Mouse (Mus musculus) urinary bladder, postnatal 36 days (tissue): ENCODE results near the gene Fry.
A peak's percentile ranks its signal among the peaks of the same experiment; 100 is the strongest.

Source experiments
- DNase-seq, 2 experiments: peaks; one replicate each; pipeline ENCODE4 v3.0.0; 2022; ENCODE audit warnings: low spot score in 2 of 2, mixed read lengths in 1 of 2

Fry gene

DNA sequence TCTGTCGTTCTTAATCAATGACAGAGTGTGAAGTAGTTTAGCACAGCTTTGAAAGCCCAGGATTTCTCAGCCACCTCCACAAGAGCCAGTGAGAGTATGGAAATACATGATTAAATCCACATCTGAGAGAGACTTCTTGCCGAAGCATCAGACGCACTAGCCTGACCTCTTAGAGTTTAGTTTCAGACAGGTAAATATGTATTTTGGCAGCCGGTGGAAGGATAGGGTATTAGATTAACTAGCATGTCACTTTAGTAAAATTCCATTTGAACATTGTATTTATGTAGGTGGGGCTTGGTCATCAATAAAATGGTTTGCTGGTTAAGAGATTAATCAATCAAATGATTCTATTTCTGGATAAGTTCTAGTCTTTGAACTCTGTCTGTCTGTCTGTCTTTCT lies 152.0 kb downstream of the Fry start:
- DNase-seq = no peak

DNA sequence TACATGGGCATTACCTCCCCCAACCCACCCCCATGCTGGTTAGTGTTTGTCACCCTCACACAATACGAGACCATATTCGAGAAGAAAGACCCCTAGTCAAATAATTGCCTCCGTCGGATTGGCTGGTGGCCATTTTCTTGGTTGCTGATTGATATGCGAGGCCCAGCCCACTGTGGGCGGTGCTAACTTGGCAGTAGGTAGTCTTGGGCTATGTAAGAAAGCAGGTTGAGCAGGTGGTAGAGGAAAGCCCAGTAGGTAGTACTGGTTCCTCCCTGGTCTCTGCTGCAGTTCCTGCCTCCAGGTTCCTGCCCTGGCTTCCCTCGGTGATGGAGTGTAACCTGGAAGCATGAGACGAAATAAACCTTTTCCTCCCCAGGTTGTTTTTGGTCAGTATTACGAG lies 153.7 kb downstream of the Fry start:
- DNase-seq = no peak

DNA sequence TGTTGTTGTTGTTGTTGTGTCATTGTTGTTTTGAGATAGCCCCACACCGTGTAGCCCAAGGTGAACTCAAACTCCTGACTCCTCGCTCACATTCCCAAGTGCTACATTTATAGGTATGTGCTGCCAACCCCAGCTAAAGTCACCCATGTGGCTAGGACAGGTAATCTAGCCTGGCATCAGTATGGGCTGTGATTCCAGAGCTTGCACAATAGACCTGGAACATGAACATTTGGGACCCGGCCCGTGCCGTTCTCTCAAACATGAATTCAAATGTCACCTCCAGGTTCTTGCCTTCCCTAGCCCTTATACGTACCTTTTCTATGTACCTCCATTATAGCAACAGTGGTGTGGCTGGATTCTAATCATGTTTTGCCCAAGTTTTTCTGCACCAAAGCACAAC lies 156.9 kb downstream of the Fry start:
- DNase-seq = no peak

DNA sequence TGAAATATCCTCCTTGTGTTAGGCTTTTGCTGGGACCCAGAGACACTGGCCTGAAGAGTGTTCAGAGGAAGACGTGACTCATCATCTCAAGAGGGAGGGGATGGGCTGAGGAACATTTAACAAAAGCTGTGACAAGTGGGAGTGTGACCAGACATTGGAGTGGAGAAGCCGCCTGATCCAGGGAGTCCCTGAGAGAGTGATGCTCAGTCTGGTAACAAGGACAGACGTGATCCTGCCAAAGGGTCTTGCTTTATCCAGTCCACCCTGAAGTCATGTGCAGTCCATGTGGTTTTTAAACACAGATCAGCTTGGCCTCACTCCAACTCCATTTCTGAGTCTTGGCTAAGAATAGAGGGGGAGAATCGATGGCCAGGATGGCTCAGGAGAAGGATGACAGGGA lies 158.2 kb downstream of the Fry start:
- no peak for DNase-seq

DNA sequence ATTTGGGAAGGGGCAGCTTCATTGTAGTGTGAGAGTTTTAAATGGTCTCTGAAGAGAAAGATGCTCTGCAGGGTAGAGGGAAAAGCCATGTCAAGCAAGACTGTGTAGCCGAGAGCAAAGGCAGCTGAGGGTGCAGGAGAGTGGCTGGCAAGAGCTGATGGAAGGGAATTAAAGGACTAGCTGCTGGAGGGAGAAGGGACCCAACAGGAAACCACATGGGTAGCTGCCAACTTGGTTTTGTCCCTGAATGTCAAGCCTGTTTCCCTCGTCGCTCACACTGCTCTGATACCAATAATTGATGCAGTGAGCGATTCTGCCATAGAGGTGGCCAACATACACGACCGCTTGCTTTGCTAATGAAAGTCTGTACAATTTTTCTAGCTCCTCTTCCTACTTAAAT lies 160.9 kb downstream of the Fry start:
- no peak for DNase-seq

DNA sequence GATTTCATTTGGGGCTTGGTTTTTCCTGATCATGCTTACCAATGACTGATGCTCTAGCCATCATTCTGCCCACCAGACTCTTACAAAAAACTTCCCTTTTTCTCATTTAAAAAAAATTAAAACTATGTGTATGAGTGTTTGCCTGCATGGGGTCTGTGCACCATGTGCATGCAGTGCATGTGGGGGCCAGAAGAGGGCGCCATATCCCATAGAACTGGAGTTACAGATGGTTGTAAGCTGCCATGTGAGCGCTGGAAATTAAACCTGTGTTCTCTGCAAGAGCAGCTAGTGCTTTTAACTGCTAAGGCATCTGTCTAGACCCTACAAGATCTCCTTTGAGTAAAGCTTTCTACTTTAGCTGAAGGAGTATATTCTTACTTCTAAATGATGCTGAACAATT lies 162.6 kb downstream of the Fry start:
- no peak for DNase-seq

DNA sequence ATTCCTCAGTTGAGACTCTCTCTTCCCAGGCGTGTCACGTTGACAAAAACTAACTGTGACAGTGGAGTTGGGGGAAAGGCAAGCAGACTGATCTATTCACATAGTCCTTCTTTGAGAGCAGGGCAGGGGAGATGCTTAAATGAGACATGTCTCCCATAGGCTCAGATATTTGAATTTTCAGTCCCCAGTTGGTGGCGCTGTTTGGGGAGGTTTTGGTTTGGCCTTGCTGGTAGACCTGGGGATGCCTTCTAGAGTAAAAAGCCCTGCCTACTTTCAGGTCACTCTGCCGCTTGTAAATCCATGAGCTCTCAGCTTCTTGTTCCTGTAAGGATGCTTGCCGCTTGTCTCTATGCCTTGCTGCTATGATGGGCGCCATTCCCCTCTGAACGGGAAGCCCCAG lies 163.6 kb downstream of the Fry start:
- no peak for DNase-seq

DNA sequence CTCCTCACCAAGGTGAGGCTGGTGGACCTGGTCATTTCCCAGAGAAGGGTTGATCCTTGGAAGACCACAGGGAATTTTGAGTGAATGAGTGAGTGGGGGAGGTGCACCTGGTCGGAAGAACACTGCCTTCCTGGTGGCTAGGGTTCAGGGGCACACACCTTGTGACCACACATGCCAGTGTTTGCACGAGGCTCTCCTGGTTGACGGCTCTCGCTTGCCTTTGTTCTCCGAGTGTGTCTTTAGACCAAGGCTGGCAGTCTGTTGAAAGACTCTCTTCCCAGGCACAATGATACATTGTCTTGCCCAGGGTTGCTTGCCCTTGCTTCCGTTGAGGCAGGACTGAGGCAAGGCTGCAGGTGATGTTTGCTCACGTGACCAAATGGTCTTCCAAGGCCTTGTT lies 169.5 kb downstream of the Fry start:
- DNase-seq = no peak

DNA sequence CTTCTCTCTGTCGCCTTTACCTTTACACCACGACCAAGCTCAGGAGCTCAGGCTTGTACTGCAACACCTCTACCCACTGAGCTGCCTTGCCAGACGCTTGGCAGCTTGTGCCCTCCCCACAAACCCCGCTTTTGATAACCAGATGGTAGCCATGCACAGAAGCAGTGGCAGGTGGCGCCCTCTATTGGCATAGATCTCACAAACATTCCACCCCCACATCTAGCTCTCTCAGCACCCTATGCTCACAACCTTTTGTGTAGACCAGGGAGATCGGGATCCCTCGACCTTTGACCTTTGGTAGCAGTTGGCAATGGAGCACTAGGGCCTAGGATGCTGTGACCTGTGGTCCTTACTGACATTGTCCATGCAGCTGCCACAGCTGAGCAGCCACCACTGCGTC lies 171.2 kb downstream of the Fry start:
- no peak for DNase-seq

DNA sequence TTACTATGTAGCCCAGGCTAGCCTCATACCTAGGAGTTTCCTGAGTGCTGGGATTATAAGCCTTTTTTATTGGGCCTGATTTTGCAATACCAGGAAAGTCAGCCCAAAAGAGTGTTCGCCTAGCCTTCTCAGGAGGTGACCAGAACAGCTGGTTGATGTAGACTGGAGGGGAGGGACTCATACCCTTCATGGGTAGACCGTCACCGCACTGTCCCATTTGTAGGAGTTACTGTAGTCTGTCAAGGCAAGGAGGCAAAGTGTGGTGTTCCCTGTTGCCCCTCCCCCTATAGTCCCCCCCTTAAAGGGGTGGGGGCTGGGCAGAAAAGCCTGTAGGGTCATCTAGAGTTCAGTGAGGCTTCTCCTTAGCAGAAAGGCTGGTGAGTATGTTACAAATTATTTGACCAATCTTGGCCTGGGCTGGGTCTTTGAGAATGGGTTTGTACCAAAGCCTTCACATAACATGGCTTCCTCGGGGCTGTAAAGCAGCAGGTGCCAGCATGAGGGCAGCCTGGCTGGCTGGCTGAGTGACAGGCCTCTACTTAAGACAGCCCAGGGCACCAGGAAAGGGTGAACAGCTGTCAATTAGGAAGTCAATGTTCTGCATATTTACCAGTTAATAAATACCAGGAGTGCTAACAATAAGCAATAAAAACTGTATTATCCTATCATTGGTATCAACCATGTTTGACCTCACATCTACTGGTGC lies 172.2 kb downstream of the Fry start:
- no peak for DNase-seq

DNA sequence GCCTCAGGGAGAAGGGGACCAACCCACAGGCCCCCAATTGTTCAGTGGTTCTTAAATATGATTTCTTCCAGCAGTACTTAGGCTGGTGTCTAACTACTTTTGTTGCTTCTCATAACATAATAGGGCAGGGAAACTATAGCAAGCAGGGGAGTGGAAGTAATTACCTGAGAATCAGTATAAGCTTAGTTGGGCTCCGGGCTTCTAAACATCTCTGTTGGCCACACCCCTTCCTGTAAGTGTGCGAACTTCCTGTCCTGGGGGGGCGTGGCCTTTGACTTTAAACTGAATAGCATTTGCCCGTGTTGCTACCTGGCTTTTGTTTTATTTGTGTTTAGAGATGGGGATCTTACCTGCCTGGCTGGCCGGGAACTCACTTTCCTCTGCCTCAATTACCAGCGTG lies 172.8 kb downstream of the Fry start:
- DNase-seq = no peak

DNA sequence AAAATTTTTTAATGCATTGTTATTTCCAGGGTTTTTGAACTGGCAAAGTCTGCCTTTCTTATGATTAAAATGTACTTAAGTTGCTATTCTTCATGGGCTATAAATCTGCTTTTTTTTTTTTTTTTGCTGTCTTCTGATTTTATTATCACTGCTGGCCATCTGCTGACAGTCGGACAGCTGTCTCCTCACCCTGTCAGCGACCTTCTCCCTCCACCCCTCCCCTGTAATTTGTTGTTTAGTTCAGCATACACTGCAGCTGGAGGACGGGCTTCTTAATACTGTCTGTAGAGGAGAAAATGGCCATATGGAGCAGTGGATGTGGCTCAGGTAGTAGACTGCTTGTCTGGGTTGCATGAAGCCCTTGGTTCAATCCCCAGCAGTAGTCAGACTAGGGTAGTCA lies 173.7 kb downstream of the Fry start:
- DNase-seq = no peak

DNA sequence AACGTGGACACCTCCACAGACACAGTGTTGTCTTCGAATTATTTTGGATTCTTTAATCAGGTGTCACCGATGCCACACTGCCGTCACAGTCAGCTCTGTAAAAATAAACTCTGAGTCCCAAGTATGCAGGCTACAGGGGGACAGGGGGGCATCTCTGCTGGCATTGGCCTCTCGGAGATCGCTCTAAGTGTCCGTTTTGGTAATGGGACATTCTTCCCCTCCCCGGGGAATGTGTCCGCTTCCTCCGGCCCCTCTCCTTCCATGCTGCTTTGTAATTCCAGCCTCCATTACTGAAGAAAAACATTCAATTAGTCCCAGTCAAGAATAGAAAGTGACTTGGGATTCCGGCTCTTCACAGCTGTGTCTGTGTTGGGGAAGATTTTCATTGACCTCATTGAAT lies 175.9 kb downstream of the Fry start:
- DNase-seq = no peak

DNA sequence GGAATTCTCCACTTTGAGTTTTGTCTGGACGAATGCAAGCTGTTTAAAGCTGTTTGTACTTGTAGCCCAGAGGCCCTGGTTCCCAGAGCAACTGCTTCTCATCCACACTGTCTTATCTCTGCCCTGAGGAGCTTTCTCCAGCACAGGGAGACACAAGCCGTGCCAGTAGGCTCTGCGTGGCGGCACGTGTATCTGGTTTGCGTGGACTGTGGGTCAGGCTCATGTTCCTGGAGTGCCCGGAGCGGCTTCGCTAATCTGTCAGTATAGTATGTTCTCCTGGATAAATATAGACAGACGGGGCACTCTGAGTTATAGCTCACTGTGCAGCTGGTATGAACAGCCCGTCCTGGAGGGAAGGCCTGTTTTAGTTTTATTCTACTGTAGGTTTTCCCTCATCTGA lies 176.7 kb downstream of the Fry start:
- no peak for DNase-seq

DNA sequence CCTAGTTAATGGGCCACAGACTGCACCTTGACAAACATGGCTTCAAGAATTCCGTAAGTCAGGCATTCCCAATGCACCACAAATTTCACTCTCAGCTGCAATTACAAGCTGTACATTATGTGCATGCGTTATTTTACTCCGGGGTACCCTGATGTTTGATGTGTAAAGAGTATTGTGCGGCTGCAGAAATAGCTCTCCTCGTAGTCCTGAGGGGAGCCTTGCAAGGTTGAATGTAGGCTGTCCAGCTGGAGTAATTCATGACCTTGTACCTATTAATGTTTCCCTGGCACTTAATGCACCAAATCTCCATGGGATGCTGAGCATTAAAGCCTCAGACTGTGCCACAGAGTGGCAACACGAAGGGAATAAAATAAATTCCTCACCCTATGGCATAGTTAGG lies 180.5 kb downstream of the Fry start:
- DNase-seq = no peak

DNA sequence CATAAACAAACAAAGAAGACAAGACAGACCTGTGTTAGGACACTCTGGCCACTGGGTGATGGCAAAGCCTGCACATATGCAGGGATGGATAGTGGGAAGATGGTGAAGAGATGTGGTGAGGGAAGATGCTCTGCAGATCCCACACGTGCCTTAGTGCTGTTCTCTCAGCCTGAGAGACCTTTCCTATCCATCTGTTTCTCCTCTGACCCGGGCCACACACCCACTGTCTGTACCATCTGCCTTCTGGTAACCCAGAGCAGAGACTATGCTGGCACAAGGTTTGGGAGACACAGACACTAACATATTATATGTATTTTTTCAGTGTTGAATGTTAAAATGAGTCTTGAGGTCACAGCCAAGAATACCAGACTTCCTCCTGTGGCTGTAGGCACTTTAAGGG lies 183.7 kb downstream of the Fry start:
- DNase-seq = no peak

DNA sequence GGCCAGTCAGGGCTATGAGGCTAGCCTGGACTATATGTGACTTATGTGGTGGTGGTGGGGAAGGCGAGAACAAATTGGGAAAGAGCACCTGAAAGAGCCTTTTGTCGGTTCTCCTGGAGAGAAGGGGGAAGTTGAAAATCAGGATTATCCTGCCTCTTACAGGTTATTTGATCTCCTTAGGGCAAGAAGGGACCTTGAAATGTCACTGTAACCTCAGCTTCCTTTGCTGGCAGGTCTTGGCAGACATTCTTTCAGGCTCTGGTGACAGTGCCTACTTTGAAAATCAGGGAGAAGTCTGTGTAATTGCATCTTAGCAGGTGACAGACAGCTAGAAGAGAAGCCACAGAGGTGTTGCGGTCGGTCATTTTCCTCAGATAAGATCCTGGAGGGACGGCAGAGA lies 184.6 kb downstream of the Fry start:
- DNase-seq = no peak

DNA sequence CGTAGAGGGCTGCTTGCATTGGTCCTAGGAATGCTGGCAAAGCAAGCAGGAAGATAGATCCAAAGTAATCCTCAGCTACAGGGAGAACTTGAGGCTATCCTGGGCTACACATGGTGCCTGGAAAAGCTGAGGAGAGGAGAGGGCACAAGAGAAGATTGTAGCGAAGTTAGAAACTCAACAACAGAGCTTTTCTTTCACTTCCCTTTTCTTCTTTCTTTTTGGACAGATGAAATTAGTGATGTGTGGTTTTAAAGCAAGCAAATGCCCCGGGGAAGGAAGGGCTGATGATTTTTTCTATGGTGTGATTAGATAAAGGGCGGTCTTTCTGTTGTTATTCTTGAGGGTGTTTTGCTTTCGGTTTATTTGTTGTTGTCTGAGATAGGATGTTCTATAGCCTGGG lies 188.1 kb downstream of the Fry start:
- no peak for DNase-seq

DNA sequence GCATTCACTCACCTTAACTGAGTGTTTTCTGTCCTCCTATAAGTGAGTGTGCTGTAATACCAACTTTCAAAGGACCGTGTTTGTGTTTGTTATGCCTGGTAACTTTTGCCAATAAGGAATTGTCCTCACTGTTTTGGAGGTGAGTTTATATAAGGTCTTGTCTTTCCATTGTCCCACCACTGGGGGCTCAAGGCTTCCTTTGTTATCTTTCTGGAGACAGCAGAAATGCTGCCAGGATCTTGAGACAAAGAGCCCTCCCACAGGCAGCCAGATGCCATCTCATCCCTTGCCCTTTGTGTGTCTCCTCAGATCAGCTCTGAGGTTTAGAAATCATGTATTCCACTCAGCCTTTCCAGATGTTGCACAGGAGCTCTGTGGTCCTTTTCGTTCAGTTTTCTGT lies 194.8 kb downstream of the Fry start:
- no peak for DNase-seq

DNA sequence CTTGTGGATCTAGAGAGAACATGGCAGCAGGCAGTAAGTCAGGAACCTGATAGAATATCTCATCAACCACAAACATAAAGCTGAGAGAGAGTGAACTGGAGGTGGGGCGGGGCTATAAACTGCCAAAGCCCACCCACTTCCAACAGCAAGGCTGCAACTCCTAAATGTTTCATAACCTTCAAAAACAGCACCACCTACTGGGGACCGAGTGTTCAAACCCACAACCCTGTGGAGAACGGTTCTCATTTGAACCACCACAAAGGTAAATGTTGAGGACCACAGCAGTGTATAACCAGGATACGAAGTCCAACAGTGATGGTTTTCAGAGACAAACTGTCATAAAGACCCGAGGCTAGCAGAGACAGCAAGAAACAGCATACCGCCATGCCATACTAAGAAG lies 196.1 kb downstream of the Fry start:
- DNase-seq = no peak

DNA sequence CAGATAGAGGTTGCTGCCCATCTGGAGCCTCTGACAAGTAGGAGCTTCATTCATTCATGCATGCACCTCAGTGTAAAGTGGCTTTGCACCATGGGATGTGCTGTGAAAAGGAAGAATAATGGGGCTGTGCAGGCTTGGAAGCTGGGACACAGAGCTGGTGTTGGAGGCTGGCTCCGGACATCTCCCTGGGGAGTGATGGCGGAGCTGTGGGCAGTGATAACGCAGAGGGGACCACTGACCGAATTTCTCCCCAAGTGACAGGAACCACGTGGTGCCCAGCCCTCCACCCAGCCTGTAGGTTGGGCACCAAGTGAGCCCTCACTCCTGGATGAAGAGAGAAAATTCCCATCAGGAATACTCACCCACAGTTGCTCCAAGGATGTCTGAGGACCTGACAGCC lies 207.0 kb downstream of the Fry start:
- DNase-seq = no peak

DNA sequence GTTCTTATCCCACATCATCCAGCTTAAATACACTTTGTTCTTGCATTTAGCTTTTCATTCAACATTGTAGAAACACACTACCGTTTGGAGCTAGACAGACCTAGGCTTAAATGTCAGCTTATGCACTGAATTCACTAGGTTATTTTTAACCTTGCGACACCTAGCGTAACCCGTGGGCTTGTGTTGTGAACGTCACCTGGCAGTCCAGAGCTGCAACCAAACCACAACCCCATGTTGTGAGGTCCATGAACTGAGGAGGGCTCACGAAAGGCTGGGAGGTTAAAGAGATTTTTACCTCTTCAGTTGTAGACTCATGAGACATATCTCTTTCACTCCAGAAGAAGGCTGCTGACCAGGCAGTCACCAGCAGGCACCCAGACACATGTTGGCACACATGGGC lies 210.2 kb downstream of the Fry start:
- DNase-seq = no peak

DNA sequence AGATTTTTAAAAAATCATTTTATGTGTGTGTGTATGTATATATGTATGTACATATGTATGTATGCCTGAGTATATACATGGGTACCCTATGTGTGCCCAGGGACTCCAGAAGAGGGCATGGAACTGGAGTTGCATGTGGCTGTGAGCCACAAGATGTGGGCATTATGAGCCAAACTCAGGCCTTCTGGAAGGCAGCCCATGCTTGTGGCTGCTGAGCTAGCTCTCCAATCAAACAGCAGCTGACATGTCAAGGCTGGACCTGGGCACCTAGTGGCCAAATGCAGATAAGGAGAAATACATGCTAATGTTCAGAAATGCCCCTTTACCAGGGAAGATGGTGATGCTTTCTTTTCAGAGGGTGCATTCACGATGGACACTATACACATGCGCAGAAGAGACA lies 213.4 kb downstream of the Fry start:
- no peak for DNase-seq

DNA sequence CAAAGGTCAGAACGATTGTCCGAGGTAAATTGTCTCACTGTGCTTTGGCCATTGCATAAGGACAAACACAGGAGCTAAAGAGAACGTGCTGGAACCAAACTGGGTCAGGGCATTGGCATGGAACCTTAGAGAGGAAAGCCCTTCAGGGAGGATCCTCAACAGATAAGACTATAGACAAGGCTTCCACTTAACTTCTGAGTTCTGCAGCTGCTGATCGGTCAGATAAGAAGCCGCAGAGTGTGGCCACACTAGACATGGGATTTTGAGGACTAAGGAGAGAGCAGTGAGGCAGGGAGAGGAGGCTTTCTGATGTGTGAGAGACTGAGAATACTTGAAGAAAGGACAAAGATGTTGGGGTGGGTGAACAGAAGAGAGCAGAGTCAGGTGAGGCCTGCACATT lies 214.4 kb downstream of the Fry start:
- no peak for DNase-seq

DNA sequence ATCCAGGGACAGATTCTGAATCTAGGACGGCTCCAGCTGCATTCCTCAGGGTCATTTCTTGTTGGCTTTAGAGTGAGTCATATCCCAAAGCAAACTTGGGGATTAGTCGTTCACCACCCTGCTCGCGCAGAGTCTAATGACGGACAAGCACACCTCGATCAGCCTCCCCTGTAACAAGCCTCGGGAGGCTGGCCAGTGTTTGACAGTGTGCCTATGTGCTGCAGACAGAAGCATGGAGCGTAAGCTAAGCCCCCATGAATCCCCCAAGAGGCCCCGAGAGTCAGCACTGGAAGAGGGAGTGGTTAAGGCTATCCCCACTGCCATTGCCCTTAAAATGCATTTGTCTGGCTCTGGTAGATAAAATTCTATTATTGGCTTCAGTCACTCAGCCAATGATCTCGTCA lies 214.9 kb downstream of the Fry start:
- DNase-seq = peak; percentile 12 to 37
